Comparison of ENCODE assay signal across 8 mouse cellular contexts in the genomic region with DNA sequence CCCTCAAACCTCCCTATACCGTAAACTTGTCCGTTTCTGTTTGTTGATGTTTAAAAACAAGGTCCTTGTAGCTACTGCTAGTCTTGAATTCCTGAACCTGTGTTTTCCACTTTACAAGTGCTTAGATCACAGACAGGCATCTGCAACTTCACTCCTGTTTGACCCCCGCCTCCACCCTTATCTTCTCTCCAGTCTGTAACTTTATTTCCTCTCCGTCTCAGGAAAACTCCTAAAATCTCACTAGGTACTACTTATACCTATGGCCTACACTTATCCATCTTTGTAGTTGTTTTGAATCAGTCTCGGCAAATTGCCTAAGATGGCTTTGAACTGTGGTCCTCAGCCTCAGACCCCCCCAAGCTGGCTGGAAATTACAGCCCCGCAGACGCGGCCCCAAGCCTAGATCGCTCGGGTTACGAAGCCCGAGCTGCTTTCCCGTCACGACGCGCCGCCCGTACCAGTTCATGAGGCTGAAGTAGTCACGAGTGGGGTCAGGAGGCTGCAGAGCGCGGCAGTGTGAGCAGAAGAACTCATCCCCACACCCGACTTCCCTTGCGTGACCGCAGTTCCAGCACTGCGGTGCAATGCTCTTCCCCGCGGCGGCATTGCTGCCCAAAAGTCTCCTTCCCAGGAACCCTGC. TPM values are rescaled to one million over a fixed set of nuclear protein-coding genes. Genes with fewer than 3 reads are reported as not detected.
DNase-seq lines count a peak whose midpoint lies in the region; ATAC-seq and TF ChIP-seq lines count a peak whose summit lies in the region.

No protein-coding gene starts in this region.

- TF ChIP-seq POLR2A in embryonic fibroblast, embryonic 13.5 days (IDR thresholded peaks at IDR 0.05; ENCODE audit: low read depth, low read length): no peak

- H3K4me2 ChIP-seq in limb, embryonic 13.5 days (replicated peaks): peak overlapping the region; percentile 78

- H3K4me3 ChIP-seq in embryonic fibroblast, embryonic 13.5 days (ENCODE audit: insufficient read depth, low read length): peak overlapping the region; percentile 66
- peak overlapping the region; percentile 71 for H3K4me3 ChIP-seq in limb, embryonic 13.5 days

- ATAC-seq in limb, embryonic 13.5 days (ENCODE audit: low FRiP score, low read depth): peak; percentile 66; the same call in 1 of the 2 replicates
- ATAC-seq in neutrophil, adult 5-6 weeks (ENCODE audit: extremely low read depth, insufficient number of reproducible peaks, low FRiP score, poor library complexity, severe bottlenecking): peak; percentile 23

- peak overlapping the region; percentile 59 for H3K27ac ChIP-seq in embryonic fibroblast, embryonic 13.5 days (ENCODE audit: insufficient read depth, low read length)
- peak overlapping the region; percentile 81; the same call in 1 of the 2 replicates for H3K27ac ChIP-seq in limb, embryonic 13.5 days

- H3K4me1 ChIP-seq in embryonic fibroblast, embryonic 13.5 days (ENCODE audit: control insufficient read depth, insufficient read depth, low read length): peaks cover 4% of the 10 kb centered on the region; the same call in 1 of the 2 replicates
- H3K4me1 ChIP-seq in limb, embryonic 13.5 days: peaks cover 17% of the 10 kb centered on the region; the same call in 1 of the 2 replicates

- H3K27me3 ChIP-seq in limb, embryonic 13.5 days: no peaks in the 10 kb centered on the region

- 4% methylated on average over 28 of the region's 28 CpGs for WGBS in limb, embryonic 13.5 days

- peak overlapping the region; percentile 80 for H3K9ac ChIP-seq in limb, embryonic 13.5 days

- no peaks in the 10 kb centered on the region for H3K9me3 ChIP-seq in limb, embryonic 13.5 days

- peak; percentile 16 to 54 for DNase-seq in spleen, postnatal 36 days (ENCODE audit: low spot score in 2 of 2)
- DNase-seq in spleen, adult 18-20 months: no peak
- no peak for DNase-seq in adrenal gland, postnatal 4 days (ENCODE audit: low spot score in 2 of 2)
- DNase-seq in embryo, embryonic 11 days: no peak
- no peak for DNase-seq in left cerebral cortex, adult 9 months (ENCODE audit: low spot score in 2 of 2)

- peaks cover 24% of the 10 kb centered on the region for H3K36me3 ChIP-seq in limb, embryonic 13.5 days

- no peak for TF ChIP-seq CTCF in embryonic fibroblast, embryonic 13.5 days (IDR thresholded peaks at IDR 0.05; ENCODE audit: borderline replicate concordance, insufficient read depth, low read length)

RNA-seq across cellular contexts. Expression of a gene that starts 0.4 kb away (rescaled TPM):
- 29.3 and 36.1 TPM in 2 replicates for polyA plus RNA-seq in embryonic fibroblast, embryonic 13.5 days (2011; ENCODE audit: insufficient read length, low read depth, missing spikeins)
- 26.5 and 30.1 TPM in 2 replicates for polyA plus RNA-seq in limb, embryonic 13.5 days (2015; fragmentation: Nextera tagmentation; extraction: Ambion mirVana)
- 24.4 and 28.3 TPM in 2 replicates for total RNA-seq in neutrophil, adult 5-6 weeks (2017)
- 10 to 100 TPM; 24.3 to 25.3 TPM for total RNA-seq in adrenal gland, postnatal 4 days (2021)

RNA-seq across cellular contexts. Expression of a gene that starts 0.6 kb away (rescaled TPM):
- polyA plus RNA-seq in embryonic fibroblast, embryonic 13.5 days (2011; ENCODE audit: insufficient read length, low read depth, missing spikeins): 16.3 and 23.9 TPM in 2 replicates
- 20.7 and 23.6 TPM in 2 replicates for polyA plus RNA-seq in limb, embryonic 13.5 days (2015; fragmentation: Nextera tagmentation; extraction: Ambion mirVana)
- 6.5 and 7.8 TPM in 2 replicates for total RNA-seq in neutrophil, adult 5-6 weeks (2017)
- total RNA-seq in adrenal gland, postnatal 4 days (2021): 10 to 100 TPM in 1 of 2 experiments, 1 to 10 TPM in 1; 8.2 to 13.3 TPM

RNA-seq across cellular contexts. Expression of a gene that starts 29.3 kb away (rescaled TPM):
- polyA plus RNA-seq in embryonic fibroblast, embryonic 13.5 days (2011; ENCODE audit: insufficient read length, low read depth, missing spikeins): 22.3 and 23.1 TPM in 2 replicates
- 21.5 and 22.8 TPM in 2 replicates for polyA plus RNA-seq in limb, embryonic 13.5 days (2015; fragmentation: Nextera tagmentation; extraction: Ambion mirVana)
- 40.4 and 56.1 TPM in 2 replicates for total RNA-seq in neutrophil, adult 5-6 weeks (2017)
- 10 to 100 TPM; 59.5 to 64.8 TPM for total RNA-seq in adrenal gland, postnatal 4 days (2021)

RNA-seq across cellular contexts. Expression of a gene that starts 40.4 kb away (rescaled TPM):
- polyA plus RNA-seq in embryonic fibroblast, embryonic 13.5 days (2011; ENCODE audit: insufficient read length, low read depth, missing spikeins): 34.4 and 35.0 TPM in 2 replicates
- polyA plus RNA-seq in limb, embryonic 13.5 days (2015; fragmentation: Nextera tagmentation; extraction: Ambion mirVana): 17.6 and 18.0 TPM in 2 replicates
- 3.7 and 6.3 TPM in 2 replicates for total RNA-seq in neutrophil, adult 5-6 weeks (2017)
- total RNA-seq in adrenal gland, postnatal 4 days (2021): 10 to 100 TPM; 34.1 TPM

RNA-seq across cellular contexts. Expression of a gene that starts 58.7 kb away (rescaled TPM):
- 20.4 and 21.7 TPM in 2 replicates for polyA plus RNA-seq in embryonic fibroblast, embryonic 13.5 days (2011; ENCODE audit: insufficient read length, low read depth, missing spikeins)
- polyA plus RNA-seq in limb, embryonic 13.5 days (2015; fragmentation: Nextera tagmentation; extraction: Ambion mirVana): 33.0 and 33.5 TPM in 2 replicates
- total RNA-seq in neutrophil, adult 5-6 weeks (2017): 19.4 and 20.5 TPM in 2 replicates
- 10 to 100 TPM; 40.2 to 47.2 TPM for total RNA-seq in adrenal gland, postnatal 4 days (2021)

Comparison
In these comparisons a context has a peak if more than half of its experiments do, and no peak if none do; other contexts are left out.
1. DNase-seq: peak in spleen, postnatal 36 days (2 of 2); none in spleen, adult 18-20 months (0 of 2), adrenal gland, postnatal 4 days (0 of 2), embryo, embryonic 11 days (single experiment) and left cerebral cortex, adult 9 months (0 of 2).